Mouse (Mus musculus): ENCODE data around the gene Scyl1. TPM values are rescaled to one million over a fixed set of nuclear protein-coding genes. Genes with fewer than 3 reads are reported as not detected.

Scyl1 gene
- total and polyA plus RNA-seq, 2 experiments = 28.9 to 46.6 TPM

DNA sequence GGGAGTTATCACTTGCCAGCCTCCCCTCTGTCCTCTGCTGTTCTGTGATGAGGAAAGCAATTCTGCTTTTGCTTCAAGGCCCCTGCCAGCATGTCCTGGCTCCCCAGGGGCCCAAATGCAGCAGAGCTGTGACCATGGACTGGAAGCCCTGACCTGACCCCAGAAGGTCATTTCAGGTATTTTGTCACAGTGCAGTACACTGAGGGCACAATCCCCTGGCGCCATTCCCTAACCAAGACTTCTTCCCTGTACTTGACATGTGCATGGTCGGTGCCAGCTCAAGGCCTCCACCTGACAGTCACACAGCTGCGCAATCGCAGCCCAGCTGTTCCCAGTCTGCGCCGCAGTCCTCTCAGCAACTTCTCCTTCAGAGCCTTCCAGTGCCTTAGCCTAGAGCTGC lies 8.1 kb downstream of the Scyl1 start:
- H3K9ac ChIP-seq (ENCODE audit: low read depth, low read length) = no peak overlapping the region
- no peak for TF ChIP-seq POLR2A (IDR thresholded peaks at IDR 0.05; ENCODE audit: extremely low read depth, insufficient read depth, low read length)
- TF ChIP-seq CTCF (IDR thresholded peaks at IDR 0.05; ENCODE audit: low read depth, low read length) = no peak
- H3K27me3 ChIP-seq (ENCODE audit: control insufficient read depth, insufficient read depth, low read length) = no peaks in the 10 kb centered on the region
- no peak overlapping the region for H3K4me3 ChIP-seq (ENCODE audit: insufficient read depth, low read depth, low read length)
- H3K79me2 ChIP-seq (ENCODE audit: control insufficient read depth, insufficient read depth, low read length) = no peaks in the 10 kb centered on the region
- 84% methylated on average over 6 of the region's 6 CpGs for WGBS
- H3K4me1 ChIP-seq (ENCODE audit: control insufficient read depth, insufficient read depth, low read length) = no peaks in the 10 kb centered on the region
- peaks cover 25% of the 10 kb centered on the region for H3K36me3 ChIP-seq (ENCODE audit: control insufficient read depth, insufficient read depth, low read length)
- DNase-seq (ENCODE audit: extremely low read depth, low read depth, low spot score) = peak; percentile 41
- H3K27ac ChIP-seq (replicated peaks; ENCODE audit: insufficient read depth, low read depth, low read length) = no peak overlapping the region

DNA sequence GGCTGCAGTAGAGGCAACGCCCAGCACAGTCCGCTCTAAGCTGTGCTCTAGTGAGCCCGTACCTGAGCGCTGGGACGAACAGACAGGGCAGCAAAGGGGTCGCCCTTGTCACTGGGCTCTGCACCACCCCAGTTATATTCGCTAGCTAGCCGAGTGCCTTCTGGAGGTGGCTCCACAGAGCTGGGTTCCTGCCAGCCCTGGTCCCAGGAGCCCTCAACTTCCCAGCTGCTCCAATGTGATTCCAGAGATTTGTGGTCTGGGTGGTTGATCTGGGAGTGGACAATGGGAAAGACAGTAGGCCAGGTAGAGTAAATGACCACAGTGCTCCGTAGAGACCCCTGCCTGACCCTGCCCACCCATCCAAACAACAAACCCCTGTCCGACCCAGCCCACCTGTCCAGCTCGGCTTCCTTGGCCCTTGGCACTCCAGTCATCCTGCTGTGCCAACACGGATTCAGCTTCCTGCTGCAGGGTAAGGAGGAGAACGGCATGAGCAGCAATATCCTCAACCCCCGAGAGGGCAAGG lies 12.3 kb downstream of the Scyl1 start:
- Histone ChIP-seq H3K4me3 (ENCODE audit: insufficient read depth, low read depth, low read length) (no peak overlapping the region), H3K79me2 (ENCODE audit: control insufficient read depth, insufficient read depth, low read length) (no peaks in the 10 kb centered on the region), H3K4me1 (ENCODE audit: control insufficient read depth, insufficient read depth, low read length) (no peaks in the 10 kb centered on the region), H3K9ac (ENCODE audit: low read depth, low read length) (no peak overlapping the region), H3K27me3 (ENCODE audit: control insufficient read depth, insufficient read depth, low read length) (no peaks in the 10 kb centered on the region), H3K27ac (replicated peaks; ENCODE audit: insufficient read depth, low read depth, low read length) (no peak overlapping the region), H3K36me3 (ENCODE audit: control insufficient read depth, insufficient read depth, low read length) (peaks cover 18% of the 10 kb centered on the region)
- TF ChIP-seq CTCF (IDR thresholded peaks at IDR 0.05; ENCODE audit: low read depth, low read length) (no peak), POLR2A (IDR thresholded peaks at IDR 0.05; ENCODE audit: extremely low read depth, insufficient read depth, low read length) (no peak)
- no peak for DNase-seq (ENCODE audit: extremely low read depth, low read depth, low spot score)
- WGBS = 93% methylated on average over 14 of the region's 14 CpGs

DNA sequence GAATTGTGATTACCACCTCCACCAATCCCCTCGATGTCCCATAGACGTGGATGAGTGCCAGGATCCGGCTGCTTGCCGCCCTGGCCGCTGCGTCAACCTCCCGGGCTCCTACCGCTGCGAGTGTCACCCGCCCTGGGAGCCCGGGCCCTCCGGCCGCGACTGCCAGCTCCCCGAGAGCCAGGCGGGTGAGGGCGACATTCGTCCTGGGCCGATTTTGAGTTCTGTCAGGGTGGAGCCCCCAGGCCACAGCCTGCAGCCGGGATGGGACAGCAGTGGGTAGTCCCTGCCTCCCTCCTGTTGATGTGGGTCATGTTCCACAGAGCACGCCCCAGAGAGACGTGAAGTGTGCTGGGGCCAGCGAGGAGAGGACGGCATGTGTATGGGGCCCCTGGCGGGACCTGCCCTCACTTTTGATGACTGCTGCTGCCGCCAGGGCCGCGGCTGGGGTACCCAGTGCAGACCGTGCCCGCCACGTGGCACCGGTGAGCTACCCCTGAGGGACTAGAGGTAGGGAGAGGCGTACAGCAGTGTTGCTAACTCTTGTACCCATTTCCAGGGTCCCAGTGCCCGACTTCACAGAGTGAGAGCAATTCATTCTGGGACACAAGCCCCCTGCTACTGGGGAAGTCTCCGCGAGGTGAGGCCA lies 14.1 kb downstream of the Scyl1 start:
- H3K4me3 ChIP-seq (ENCODE audit: insufficient read depth, low read depth, low read length) = no peak overlapping the region
- no peak for DNase-seq (ENCODE audit: extremely low read depth, low read depth, low spot score)
- no peaks in the 10 kb centered on the region for H3K27me3 ChIP-seq (ENCODE audit: control insufficient read depth, insufficient read depth, low read length)
- WGBS = 46% methylated on average over 36 of the region's 36 CpGs
- H3K27ac ChIP-seq (replicated peaks; ENCODE audit: insufficient read depth, low read depth, low read length) = no peak overlapping the region
- TF ChIP-seq POLR2A (IDR thresholded peaks at IDR 0.05; ENCODE audit: extremely low read depth, insufficient read depth, low read length) (no peak), CTCF (IDR thresholded peaks at IDR 0.05; ENCODE audit: low read depth, low read length) (no peak)
- no peaks in the 10 kb centered on the region for H3K79me2 ChIP-seq (ENCODE audit: control insufficient read depth, insufficient read depth, low read length)
- no peak overlapping the region for H3K9ac ChIP-seq (ENCODE audit: low read depth, low read length)
- peaks cover 14% of the 10 kb centered on the region for H3K36me3 ChIP-seq (ENCODE audit: control insufficient read depth, insufficient read depth, low read length)
- no peaks in the 10 kb centered on the region for H3K4me1 ChIP-seq (ENCODE audit: control insufficient read depth, insufficient read depth, low read length)

- no peaks in the 10 kb centered on the region for H3K4me1 ChIP-seq (ENCODE audit: control insufficient read depth, insufficient read depth, low read length)
- no peaks in the 10 kb centered on the region for H3K27me3 ChIP-seq (ENCODE audit: control insufficient read depth, insufficient read depth, low read length)
- TF ChIP-seq CTCF (IDR thresholded peaks at IDR 0.05; ENCODE audit: low read depth, low read length) = no peak
- TF ChIP-seq POLR2A (IDR thresholded peaks at IDR 0.05; ENCODE audit: extremely low read depth, insufficient read depth, low read length) = no peak
- peaks cover 14% of the 10 kb centered on the region for H3K36me3 ChIP-seq (ENCODE audit: control insufficient read depth, insufficient read depth, low read length)
- no peak for DNase-seq (ENCODE audit: extremely low read depth, low read depth, low spot score)
- no peak overlapping the region for H3K9ac ChIP-seq (ENCODE audit: low read depth, low read length)
- no peaks in the 10 kb centered on the region for H3K79me2 ChIP-seq (ENCODE audit: control insufficient read depth, insufficient read depth, low read length)
- H3K4me3 ChIP-seq (ENCODE audit: insufficient read depth, low read depth, low read length) = no peak overlapping the region
- 47% methylated on average over 29 of the region's 29 CpGs for WGBS
- H3K27ac ChIP-seq (replicated peaks; ENCODE audit: insufficient read depth, low read depth, low read length) = no peak overlapping the region
Measured at GRCm38 (mm10) chr19:5756321-5756985, 14.8 kb downstream of the Scyl1 start.

GRCm38 (mm10) chr19:5751742-5752141 lies 19.5 kb downstream of the Scyl1 start:
- 19% methylated on average over 20 of the region's 20 CpGs for WGBS
- TF ChIP-seq POLR2A (IDR thresholded peaks at IDR 0.05; ENCODE audit: extremely low read depth, insufficient read depth, low read length) (no peak), CTCF (IDR thresholded peaks at IDR 0.05; ENCODE audit: low read depth, low read length) (no peak)
- Histone ChIP-seq H3K9ac (ENCODE audit: low read depth, low read length) (no peak overlapping the region), H3K79me2 (ENCODE audit: control insufficient read depth, insufficient read depth, low read length) (no peaks in the 10 kb centered on the region), H3K27me3 (ENCODE audit: control insufficient read depth, insufficient read depth, low read length) (no peaks in the 10 kb centered on the region), H3K4me3 (ENCODE audit: insufficient read depth, low read depth, low read length) (no peak overlapping the region), H3K27ac (replicated peaks; ENCODE audit: insufficient read depth, low read depth, low read length) (no peak overlapping the region), H3K4me1 (ENCODE audit: control insufficient read depth, insufficient read depth, low read length) (no peaks in the 10 kb centered on the region), H3K36me3 (ENCODE audit: control insufficient read depth, insufficient read depth, low read length) (no peaks in the 10 kb centered on the region)
- DNase-seq (ENCODE audit: extremely low read depth, low read depth, low spot score) = peak; percentile 41

DNA sequence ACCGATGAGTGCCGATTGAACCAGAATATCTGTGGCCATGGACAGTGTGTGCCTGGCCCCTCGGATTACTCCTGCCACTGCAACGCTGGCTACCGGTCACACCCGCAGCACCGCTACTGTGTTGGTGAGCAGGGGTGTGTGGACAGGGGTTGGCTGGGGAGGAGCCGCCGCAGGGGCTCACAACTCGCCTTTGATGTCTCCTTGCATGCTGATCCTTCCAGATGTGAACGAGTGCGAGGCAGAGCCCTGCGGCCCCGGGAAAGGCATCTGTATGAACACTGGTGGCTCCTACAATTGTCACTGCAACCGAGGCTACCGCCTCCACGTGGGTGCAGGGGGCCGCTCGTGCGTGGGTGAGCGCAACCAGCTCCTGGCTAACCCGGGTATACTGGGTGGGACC lies 20.3 kb downstream of the Scyl1 start:
- WGBS = 35% methylated on average over 22 of the region's 22 CpGs
- H3K9ac ChIP-seq (ENCODE audit: low read depth, low read length) = no peak overlapping the region
- H3K27me3 ChIP-seq (ENCODE audit: control insufficient read depth, insufficient read depth, low read length) = no peaks in the 10 kb centered on the region

More for the DNA sequence above, 20.3 kb downstream of the Scyl1 start:
- Histone ChIP-seq H3K4me1 (ENCODE audit: control insufficient read depth, insufficient read depth, low read length) (no peaks in the 10 kb centered on the region), H3K4me3 (ENCODE audit: insufficient read depth, low read depth, low read length) (no peak overlapping the region), H3K79me2 (ENCODE audit: control insufficient read depth, insufficient read depth, low read length) (no peaks in the 10 kb centered on the region), H3K36me3 (ENCODE audit: control insufficient read depth, insufficient read depth, low read length) (no peaks in the 10 kb centered on the region), H3K27ac (replicated peaks; ENCODE audit: insufficient read depth, low read depth, low read length) (no peak overlapping the region)
- no peak for TF ChIP-seq POLR2A (IDR thresholded peaks at IDR 0.05; ENCODE audit: extremely low read depth, insufficient read depth, low read length)
- TF ChIP-seq CTCF (IDR thresholded peaks at IDR 0.05; ENCODE audit: low read depth, low read length) = no peak
- DNase-seq (ENCODE audit: extremely low read depth, low read depth, low spot score) = no peak
